Mouse (Mus musculus): ENCODE measurements around the gene Dnajc10. TPM values are rescaled to one million over a fixed set of nuclear protein-coding genes. Genes with fewer than 3 reads are reported as not detected.

Gene Dnajc10
- total RNA-seq (2023): 35.7 to 41.3 TPM (median 39.1 TPM) in 4 replicates

GRCm38 (mm10) chr2:80315242-80316161 lies at the start of gene Dnajc10:
Gene Dnajc10 (plus strand): TSS chr2:80315466.

DNA sequence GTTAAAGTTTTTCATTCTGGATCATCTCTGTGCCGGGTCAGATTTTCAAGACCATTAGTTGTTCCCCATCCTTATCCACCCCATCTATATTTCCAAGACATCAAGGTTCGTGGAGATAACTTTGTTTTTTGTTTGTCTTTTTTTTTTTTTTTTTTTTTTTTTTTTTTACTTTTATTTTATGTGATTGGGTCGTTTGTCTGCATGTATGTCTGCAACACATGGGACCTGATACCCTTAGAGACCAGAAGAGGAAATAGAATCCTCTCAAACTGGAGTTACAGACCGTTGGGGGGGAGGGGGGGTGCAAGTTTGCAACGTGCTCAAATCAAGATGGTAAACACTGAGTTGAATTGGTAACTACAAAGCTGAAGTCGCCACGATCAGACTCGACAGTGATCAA lies 23.1 kb upstream of the Dnajc10 start, which contains the start of gene Prdx6b:
Gene Prdx6b (plus strand): TSS at position 301 of the 400 bp plus-strand sequence.

Other genes with a start within 250 kb of the Dnajc10 start
- not detected in 4 replicates for gene Pde1a, start 186.0 kb upstream of the Dnajc10 start, total RNA-seq (2023)
- not detected in 4 replicates for gene Prdx6b, start 23.0 kb upstream of the Dnajc10 start, total RNA-seq (2023)
- not detected in 4 replicates for gene Frzb, start 132.2 kb downstream of the Dnajc10 start, total RNA-seq (2023)

All from B cell, adult 62 days (primary cell).